Mouse (Mus musculus): ENCODE measurements around the gene Bbc3. TPM values are rescaled to one million over a fixed set of nuclear protein-coding genes. Genes with fewer than 3 reads are reported as not detected.
A peak's percentile ranks its signal among the peaks of the same experiment; 100 is the strongest.

The Bbc3 gene
- polyA plus RNA-seq, 1 experiment from 2014 or later = 16.4 TPM

DNA sequence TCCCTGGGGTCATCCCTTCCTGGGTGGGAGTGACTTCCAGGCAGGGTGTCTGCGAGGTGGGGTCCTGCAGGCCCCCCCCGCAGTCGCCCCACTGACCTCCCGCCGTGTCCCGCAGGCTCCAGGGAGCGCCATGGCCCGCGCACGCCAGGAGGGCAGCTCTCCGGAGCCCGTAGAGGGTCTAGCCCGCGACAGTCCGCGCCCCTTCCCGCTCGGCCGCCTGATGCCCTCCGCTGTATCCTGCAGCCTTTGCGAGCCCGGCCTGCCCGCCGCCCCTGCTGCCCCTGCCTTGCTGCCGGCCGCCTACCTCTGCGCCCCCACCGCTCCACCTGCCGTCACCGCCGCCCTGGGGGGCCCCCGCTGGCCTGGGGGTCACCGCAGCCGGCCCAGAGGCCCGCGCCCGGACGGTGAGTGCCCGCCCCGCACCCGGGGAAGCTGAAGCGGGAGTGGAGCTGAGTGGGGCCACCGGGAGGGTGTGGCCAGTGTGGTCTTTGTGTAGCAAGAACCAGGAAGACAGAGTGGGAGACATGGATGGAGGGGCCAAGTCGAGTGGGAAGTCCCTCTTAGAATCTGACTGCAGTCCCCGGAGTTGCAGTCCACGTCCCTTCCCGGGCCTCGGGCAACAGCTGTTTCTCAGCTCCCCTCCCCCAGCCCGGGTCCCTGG lies 3.9 kb downstream of the Bbc3 start:
- H3K4me1 ChIP-seq = peaks cover 73% of the 10 kb centered on the region
- under 1% methylated on average over 49 of the region's 49 CpGs for WGBS

DNA sequence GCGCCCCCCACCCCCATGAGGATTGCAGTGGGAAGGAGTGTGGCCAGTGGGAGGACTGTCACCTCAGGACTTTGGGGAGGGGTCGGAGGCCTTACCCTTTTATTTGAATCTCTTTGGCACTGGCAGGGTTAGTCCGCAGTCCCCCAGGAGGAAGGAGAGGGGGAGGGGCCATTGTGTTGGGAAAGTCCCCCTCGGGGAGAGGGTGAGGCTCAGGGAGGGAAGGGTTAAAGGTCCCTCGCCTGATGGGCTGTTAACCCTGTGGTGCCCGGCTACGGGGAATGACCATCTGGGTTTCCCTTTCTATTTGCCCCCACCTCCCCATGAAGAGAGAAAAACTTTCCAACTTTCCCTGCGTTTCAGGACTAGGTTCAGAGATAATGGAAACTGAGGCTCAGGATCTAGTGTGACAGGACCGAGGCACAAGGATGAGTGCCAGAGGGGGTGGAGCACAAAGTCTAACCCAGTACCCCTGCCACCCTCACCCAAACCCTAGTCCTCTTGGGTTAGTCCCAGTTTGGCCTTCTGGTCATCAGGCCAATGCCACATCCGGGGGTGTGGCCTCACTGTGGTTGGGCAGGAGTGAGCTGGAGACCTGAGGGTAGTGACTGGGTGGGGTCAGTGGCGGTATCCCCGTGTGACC lies 4.6 kb downstream of the Bbc3 start:
- Histone ChIP-seq H3K4me3 (peak overlapping the region; percentile 89), H3K36me3 (replicated peaks) (peaks cover 17% of the 10 kb centered on the region), H3K27ac (peak overlapping the region; percentile 99), H3K9me3 (no peaks in the 10 kb centered on the region), H3K27me3 (ENCODE audit: poor library complexity, severe bottlenecking) (peaks cover 11% of the 10 kb centered on the region; the same call in 1 of the 2 replicates), H3K4me1 (peaks cover 73% of the 10 kb centered on the region)
- under 1% methylated on average over 12 of the region's 12 CpGs for WGBS
- peak; percentile 86 for DNase-seq (ENCODE audit: extremely low spot score, low spot score)

More for the DNA sequence above, 3.9 kb downstream of the Bbc3 start:
- peaks cover 10% of the 10 kb centered on the region for H3K36me3 ChIP-seq (replicated peaks)
- peak overlapping the region; percentile 89 for H3K4me3 ChIP-seq
- H3K27ac ChIP-seq = peak overlapping the region; percentile 99
- peaks cover 11% of the 10 kb centered on the region; the same call in 1 of the 2 replicates for H3K27me3 ChIP-seq (ENCODE audit: poor library complexity, severe bottlenecking)
- H3K9me3 ChIP-seq = no peaks in the 10 kb centered on the region
- no peak for DNase-seq (ENCODE audit: extremely low spot score, low spot score)

DNA sequence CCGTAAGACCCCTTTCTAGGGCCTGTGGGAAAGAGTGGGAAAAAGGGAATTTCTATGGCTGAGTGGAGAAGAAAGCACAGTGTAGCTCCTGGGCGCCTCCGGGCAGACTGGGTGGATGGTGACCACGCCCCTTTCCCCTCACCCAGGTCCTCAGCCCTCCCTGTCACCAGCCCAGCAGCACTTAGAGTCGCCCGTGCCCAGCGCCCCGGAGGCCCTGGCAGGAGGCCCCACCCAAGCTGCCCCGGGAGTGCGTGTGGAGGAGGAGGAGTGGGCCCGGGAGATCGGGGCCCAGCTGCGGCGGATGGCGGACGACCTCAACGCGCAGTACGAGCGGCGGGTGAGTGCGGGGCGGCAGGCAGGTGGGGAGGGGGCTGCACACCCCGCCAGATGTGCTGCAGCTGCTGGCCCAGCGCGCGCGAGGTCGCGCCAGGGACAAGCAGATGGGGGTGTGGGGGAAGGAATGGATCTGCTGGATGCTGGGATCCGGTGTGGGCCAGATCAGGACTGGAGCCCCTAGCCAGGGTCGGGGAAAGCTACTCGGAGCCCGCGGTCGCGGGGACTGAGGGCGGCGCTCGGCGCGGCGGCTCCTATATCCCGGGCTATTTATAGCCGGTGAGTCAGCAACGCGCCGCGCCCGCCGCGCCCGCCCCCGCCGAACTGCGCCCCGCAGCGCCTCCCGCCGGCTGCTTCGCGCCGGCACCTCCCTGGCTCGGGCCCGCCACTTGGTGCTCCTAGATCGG lies 5.5 kb downstream of the Bbc3 start:
- peak; percentile 81 for DNase-seq (ENCODE audit: extremely low spot score, low spot score)
- H3K9me3 ChIP-seq = no peaks in the 10 kb centered on the region
- H3K27me3 ChIP-seq (ENCODE audit: poor library complexity, severe bottlenecking) = peaks cover 11% of the 10 kb centered on the region; the same call in 1 of the 2 replicates
- H3K4me1 ChIP-seq = peaks cover 69% of the 10 kb centered on the region
- peak overlapping the region; percentile 99 for H3K27ac ChIP-seq
- peak overlapping the region; percentile 89 for H3K4me3 ChIP-seq
- peaks cover 22% of the 10 kb centered on the region for H3K36me3 ChIP-seq (replicated peaks)
- under 1% methylated on average over 66 of the region's 66 CpGs for WGBS

DNA sequence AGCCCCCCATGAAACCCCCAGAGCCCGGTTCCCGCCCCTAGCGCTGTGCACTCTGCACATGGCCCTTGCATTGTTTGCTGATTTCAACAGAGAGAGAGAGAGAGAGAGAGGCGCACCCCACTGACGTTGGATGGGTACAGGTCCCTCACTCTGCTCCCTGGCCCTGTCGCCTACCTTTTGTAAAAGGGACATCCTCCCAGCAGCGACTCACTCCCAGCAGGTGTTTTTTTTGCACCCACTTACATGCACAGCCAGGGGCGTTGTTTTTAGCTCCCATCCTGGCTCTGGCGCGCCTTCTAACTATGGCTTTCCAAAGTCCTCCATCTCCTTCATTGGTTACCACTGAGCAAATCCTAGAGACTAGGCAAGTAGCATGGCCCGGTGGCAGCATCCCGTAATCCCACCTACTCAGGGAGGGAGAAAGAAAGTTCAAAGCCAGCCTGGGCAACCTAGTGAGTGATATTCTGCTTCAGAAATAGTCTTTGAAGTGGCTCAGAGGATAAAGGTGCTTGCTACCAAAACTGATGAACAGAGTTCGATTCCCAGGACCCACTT lies 6.1 kb downstream of the Bbc3 start:
- peak overlapping the region; percentile 99 for H3K27ac ChIP-seq
- 8% methylated on average over 13 of the region's 13 CpGs for WGBS
- H3K9me3 ChIP-seq = no peaks in the 10 kb centered on the region
- H3K4me3 ChIP-seq = peak overlapping the region; percentile 89
- DNase-seq (ENCODE audit: extremely low spot score, low spot score) = no peak
- peaks cover 11% of the 10 kb centered on the region; the same call in 1 of the 2 replicates for H3K27me3 ChIP-seq (ENCODE audit: poor library complexity, severe bottlenecking)
- peaks cover 23% of the 10 kb centered on the region for H3K36me3 ChIP-seq (replicated peaks)
- H3K4me1 ChIP-seq = peaks cover 62% of the 10 kb centered on the region

DNA sequence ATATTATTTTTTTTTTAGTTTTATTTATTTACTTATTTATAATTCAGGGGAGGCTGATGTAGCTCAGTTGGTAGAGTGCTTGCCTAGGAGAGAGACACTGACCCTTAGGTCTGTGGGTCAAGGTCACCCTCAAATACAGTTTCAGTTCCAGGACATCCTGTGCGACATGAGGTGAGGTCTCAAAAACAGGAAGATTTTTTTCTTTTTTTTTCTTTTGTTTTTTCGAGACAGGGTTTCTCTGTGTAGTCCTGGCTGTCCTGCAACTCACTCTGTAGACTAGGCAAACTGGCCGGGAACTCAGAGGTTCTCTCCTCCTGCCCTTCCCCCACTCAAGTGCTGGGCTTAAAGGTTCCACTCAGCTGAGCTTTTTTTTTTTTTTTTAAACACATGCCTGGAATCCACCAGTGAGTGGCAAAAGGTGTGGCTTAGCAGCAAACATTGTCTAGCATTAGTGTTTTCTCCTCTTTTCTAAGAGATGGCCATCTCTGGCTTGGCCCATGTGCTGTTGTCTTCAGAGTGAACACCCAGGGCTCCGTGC lies 7.1 kb downstream of the Bbc3 start:
- Histone ChIP-seq H3K4me1 (peaks cover 52% of the 10 kb centered on the region), H3K9me3 (no peaks in the 10 kb centered on the region), H3K4me3 (no peak overlapping the region), H3K36me3 (replicated peaks) (peaks cover 29% of the 10 kb centered on the region), H3K27me3 (ENCODE audit: poor library complexity, severe bottlenecking) (peaks cover 11% of the 10 kb centered on the region; the same call in 1 of the 2 replicates), H3K27ac (no peak overlapping the region)
- DNase-seq (ENCODE audit: extremely low spot score, low spot score) = no peak
- 76% methylated on average over 4 of the region's 4 CpGs for WGBS

DNA sequence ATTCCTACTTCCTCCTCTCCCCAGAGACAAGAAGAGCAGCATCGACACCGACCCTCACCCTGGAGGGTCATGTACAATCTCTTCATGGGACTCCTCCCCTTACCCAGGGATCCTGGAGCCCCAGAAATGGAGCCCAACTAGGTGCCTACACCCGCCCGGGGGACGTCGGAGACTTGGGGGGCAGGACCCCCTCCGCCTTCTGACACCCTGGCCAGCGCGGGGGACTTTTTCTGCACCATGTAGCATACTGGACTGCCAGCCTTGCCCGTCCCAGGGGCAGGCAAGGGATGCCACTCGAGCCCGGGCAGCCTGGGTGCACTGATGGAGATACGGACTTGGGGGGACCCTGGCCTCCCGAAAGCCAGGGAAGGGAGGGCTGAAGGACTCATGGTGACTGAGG lies 8.9 kb downstream of the Bbc3 start:
- peaks cover 32% of the 10 kb centered on the region for H3K36me3 ChIP-seq (replicated peaks)
- H3K4me1 ChIP-seq = peaks cover 34% of the 10 kb centered on the region
- DNase-seq (ENCODE audit: extremely low spot score, low spot score) = no peak
- no peak overlapping the region for H3K4me3 ChIP-seq
- H3K9me3 ChIP-seq = no peaks in the 10 kb centered on the region
- H3K27me3 ChIP-seq (ENCODE audit: poor library complexity, severe bottlenecking) = no peaks in the 10 kb centered on the region
- H3K27ac ChIP-seq = no peak overlapping the region
- 89% methylated on average over 14 of the region's 14 CpGs for WGBS

DNA sequence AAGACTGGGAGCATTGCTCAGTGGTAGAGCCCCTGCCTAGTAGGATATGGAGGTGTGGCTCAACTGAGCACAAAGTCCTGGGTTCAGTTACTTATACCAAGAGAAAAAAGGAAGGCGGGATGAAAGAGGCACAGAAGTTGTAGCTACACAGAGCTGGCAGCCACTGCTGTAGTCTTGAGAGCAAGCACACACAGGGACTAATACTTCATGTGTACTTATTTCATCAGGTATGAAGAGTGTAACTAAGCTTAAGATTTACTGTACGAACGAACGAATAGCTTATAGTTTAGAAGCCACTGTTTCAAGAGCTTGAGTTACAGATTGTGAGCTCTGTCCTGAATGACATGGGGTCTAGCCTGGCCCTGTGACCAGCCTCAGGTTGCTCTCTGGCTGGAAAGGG lies 11.0 kb downstream of the Bbc3 start:
- Histone ChIP-seq H3K9me3 (no peaks in the 10 kb centered on the region), H3K27ac (no peak overlapping the region), H3K36me3 (replicated peaks) (peaks cover 39% of the 10 kb centered on the region), H3K27me3 (ENCODE audit: poor library complexity, severe bottlenecking) (no peaks in the 10 kb centered on the region), H3K4me1 (peaks cover 13% of the 10 kb centered on the region), H3K4me3 (no peak overlapping the region)
- WGBS = 95% methylated on average over 4 of the region's 4 CpGs
- no peak for DNase-seq (ENCODE audit: extremely low spot score, low spot score)

DNA sequence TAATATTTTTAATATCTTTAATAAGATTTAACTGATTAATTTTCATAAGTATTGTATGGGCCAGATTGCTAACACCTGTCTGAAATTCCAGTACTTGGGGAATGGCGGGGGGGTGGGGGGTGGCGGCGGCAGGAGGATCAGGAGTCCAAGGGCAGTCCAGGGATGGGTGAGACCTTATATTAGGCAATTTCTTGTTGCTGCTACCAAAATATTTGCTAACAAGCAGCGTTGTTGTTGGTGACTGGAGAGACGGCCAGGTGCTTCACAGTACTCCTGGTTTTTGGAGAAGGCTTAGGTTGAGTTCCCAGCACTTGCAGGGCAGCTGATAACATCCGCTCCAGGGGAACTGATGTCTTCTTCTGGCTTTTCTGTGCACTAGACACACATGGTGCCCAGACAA lies 12.3 kb downstream of the Bbc3 start:
- 86% methylated on average over 6 of the region's 6 CpGs for WGBS
- peaks cover 2% of the 10 kb centered on the region; the same call in 1 of the 2 replicates for H3K4me1 ChIP-seq
- H3K36me3 ChIP-seq (replicated peaks) = peaks cover 52% of the 10 kb centered on the region
- no peaks in the 10 kb centered on the region for H3K9me3 ChIP-seq
- no peak for DNase-seq (ENCODE audit: extremely low spot score, low spot score)
- H3K27me3 ChIP-seq (ENCODE audit: poor library complexity, severe bottlenecking) = no peaks in the 10 kb centered on the region
- no peak overlapping the region for H3K4me3 ChIP-seq
- no peak overlapping the region for H3K27ac ChIP-seq

DNA sequence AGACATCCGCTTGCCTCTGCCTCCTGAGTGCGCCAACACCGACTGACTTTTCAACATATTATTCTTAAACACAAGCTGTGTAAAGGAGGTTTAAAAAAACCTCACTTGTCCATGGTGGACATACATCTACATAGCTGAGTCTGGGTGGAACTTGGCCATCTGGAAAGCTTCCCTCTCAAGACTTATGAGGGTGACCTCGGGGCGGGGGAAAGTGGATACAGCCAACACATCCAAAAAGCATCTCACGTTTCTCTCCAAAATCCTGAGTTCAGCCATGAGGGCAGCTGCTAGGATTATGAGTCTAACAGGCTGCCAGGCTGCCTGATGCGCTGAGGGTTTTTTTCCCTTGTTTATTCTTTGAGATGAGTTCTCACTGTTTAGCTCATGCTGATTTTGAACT lies 16.5 kb downstream of the Bbc3 start:
- H3K36me3 ChIP-seq (replicated peaks) = peaks cover 70% of the 10 kb centered on the region
- H3K9me3 ChIP-seq = no peaks in the 10 kb centered on the region

DNA sequence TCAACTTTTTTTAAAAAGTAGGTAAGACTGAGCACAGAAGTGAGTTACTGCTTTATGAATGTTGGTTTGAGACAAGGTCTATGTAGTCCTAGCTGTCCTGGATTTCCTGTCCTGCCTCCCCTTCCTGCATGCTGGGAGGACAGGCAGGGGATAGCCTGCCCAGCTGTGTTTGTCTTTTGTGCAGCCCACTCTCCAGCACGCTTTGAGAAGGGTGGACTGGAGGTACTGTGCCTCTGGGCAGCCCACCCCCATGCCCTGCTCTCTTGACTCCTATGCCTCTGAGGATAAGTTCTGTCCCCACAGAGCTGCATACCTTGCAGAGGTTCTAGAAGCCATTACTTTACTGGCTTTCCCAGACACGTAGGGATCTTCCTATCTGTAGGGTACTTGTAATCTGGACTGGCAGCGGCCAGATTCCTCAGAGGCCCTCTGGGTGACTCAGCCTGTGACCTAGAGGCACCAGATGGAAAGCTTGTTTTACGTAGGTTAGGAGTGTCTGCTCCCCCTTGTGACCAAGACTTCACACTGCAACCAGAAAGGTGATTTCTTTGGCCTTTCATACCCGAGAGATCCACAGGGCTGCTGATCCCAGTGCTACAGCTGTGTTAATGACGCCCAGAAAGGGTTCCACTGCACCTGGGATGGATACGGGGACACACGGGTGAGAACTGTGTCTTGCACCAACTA lies 17.9 kb downstream of the Bbc3 start:
- peaks cover 76% of the 10 kb centered on the region for H3K36me3 ChIP-seq (replicated peaks)

More for the DNA sequence above, 16.5 kb downstream of the Bbc3 start:
- Histone ChIP-seq H3K4me3 (no peak overlapping the region), H3K27me3 (ENCODE audit: poor library complexity, severe bottlenecking) (no peaks in the 10 kb centered on the region), H3K4me1 (peaks cover 9% of the 10 kb centered on the region; the same call in 1 of the 2 replicates), H3K27ac (no peak overlapping the region)
- no peak for DNase-seq (ENCODE audit: extremely low spot score, low spot score)
- WGBS = 90% methylated on average over 7 of the region's 7 CpGs

DNA sequence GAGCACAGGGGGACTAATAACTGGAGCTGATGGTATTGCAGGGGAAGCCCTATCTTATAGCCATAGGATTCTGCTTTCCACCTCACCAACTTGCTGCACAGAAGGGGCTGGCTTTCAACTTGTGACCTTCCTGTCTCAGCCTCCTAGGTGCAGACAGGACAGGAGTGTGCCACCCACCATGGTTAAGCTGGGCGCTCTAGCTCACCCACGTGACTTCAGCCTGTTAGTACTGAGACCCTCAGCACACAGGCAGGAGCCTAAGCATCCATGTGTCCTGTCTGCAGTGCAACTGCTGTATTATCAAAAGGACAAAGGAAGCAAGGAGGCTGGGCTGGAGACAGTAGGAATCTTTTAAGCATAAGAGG lies 18.4 kb downstream of the Bbc3 start:
- H3K27me3 ChIP-seq (ENCODE audit: poor library complexity, severe bottlenecking) = no peaks in the 10 kb centered on the region
- peaks cover 81% of the 10 kb centered on the region for H3K36me3 ChIP-seq (replicated peaks)
- H3K27ac ChIP-seq = peak overlapping the region; percentile 30; the same call in 1 of the 2 replicates
- H3K9me3 ChIP-seq = no peaks in the 10 kb centered on the region
- DNase-seq (ENCODE audit: extremely low spot score, low spot score) = no peak
- H3K4me3 ChIP-seq = no peak overlapping the region
- peaks cover 9% of the 10 kb centered on the region; the same call in 1 of the 2 replicates for H3K4me1 ChIP-seq
- whole genome bisulfite sequencing = 91% methylated on average over 2 of the region's 2 CpGs

More for the DNA sequence above, 17.9 kb downstream of the Bbc3 start:
- peak; percentile 60 for DNase-seq (ENCODE audit: extremely low spot score, low spot score)
- peaks cover 9% of the 10 kb centered on the region; the same call in 1 of the 2 replicates for H3K4me1 ChIP-seq
- H3K27ac ChIP-seq = peak overlapping the region; percentile 69
- H3K9me3 ChIP-seq = no peaks in the 10 kb centered on the region
- no peaks in the 10 kb centered on the region for H3K27me3 ChIP-seq (ENCODE audit: poor library complexity, severe bottlenecking)
- WGBS = 41% methylated on average over 8 of the region's 8 CpGs
- no peak overlapping the region for H3K4me3 ChIP-seq

DNA sequence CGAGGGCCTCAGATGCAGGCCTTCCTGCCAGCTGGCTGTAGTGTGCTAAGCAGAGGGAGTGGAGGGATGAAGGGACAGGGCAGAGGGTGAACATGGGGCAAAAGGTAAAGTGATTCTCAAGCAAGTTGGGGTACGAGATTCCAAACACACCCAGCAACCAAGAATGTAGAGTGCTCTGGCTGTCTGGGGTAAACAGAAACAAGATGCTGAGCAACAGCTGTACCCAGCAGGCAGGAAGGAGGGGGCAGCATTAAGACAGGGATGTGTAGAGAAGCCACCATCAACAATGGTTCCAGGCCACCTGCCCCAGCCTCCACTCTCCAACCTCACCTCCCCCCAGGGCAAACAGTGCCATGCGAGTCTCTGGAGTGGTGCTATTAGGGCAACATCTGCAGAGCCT lies 21.0 kb downstream of the Bbc3 start:
- peaks cover 100% of the 10 kb centered on the region for H3K36me3 ChIP-seq (replicated peaks)
- no peak for DNase-seq (ENCODE audit: extremely low spot score, low spot score)
- no peak overlapping the region for H3K4me3 ChIP-seq
- no peak overlapping the region for H3K27ac ChIP-seq
- 85% methylated on average over 3 of the region's 3 CpGs for WGBS
- no peaks in the 10 kb centered on the region for H3K9me3 ChIP-seq
- H3K4me1 ChIP-seq = peaks cover 9% of the 10 kb centered on the region; the same call in 1 of the 2 replicates
- H3K27me3 ChIP-seq (ENCODE audit: poor library complexity, severe bottlenecking) = no peaks in the 10 kb centered on the region
